Mouse (Mus musculus): Measurements from ENCODE around the gene Klc2. TPM values are rescaled to one million over a fixed set of nuclear protein-coding genes. Genes with fewer than 3 reads are reported as not detected.

Klc2 gene
- polyA plus RNA-seq, 1 experiment from 2014 or later = 7.3 TPM

GRCm38 (mm10) chr19:5097521-5098362 lies 20.6 kb downstream of the Klc2 start:
- Histone ChIP-seq H3K27ac (ENCODE audit: low read depth, low read length) (no peak overlapping the region), H3K27me3 (replicated peaks; ENCODE audit: control insufficient read depth, insufficient read depth, low read length) (peaks cover 2% of the 10 kb centered on the region; the same call in 1 of the 2 replicates), H3K9ac (ENCODE audit: low read depth, low read length) (peak overlapping the region; percentile 63), H3K4me1 (replicated peaks; ENCODE audit: control insufficient read depth, insufficient read depth, low read length) (peaks cover 38% of the 10 kb centered on the region), H3K36me3 (ENCODE audit: control insufficient read depth, insufficient read depth, low read length) (peaks cover 14% of the 10 kb centered on the region), H3K9me3 (ENCODE audit: control insufficient read depth, low read length) (no peaks in the 10 kb centered on the region), H3K4me3 (ENCODE audit: low read depth, low read length) (peak overlapping the region; percentile 45), H3K4me2 (peak overlapping the region; percentile 90)
- ATAC-seq (replicated peaks; ENCODE audit: low FRiP score) = no peak
- 8% methylated on average over 30 of the region's 31 CpGs for WGBS
- DNase-seq (ENCODE audit: low spot score) = no peak

- Histone ChIP-seq H3K4me1 (replicated peaks; ENCODE audit: control insufficient read depth, insufficient read depth, low read length) (peaks cover 38% of the 10 kb centered on the region), H3K4me3 (ENCODE audit: low read depth, low read length) (no peak overlapping the region), H3K4me2 (0 out of 2 replicates have a peak overlapping the region, but pooled peaks have one; percentile 12), H3K36me3 (ENCODE audit: control insufficient read depth, insufficient read depth, low read length) (peaks cover 7% of the 10 kb centered on the region), H3K27me3 (replicated peaks; ENCODE audit: control insufficient read depth, insufficient read depth, low read length) (peaks cover 2% of the 10 kb centered on the region; the same call in 1 of the 2 replicates), H3K9ac (ENCODE audit: low read depth, low read length) (no peak overlapping the region), H3K27ac (ENCODE audit: low read depth, low read length) (no peak overlapping the region), H3K9me3 (ENCODE audit: control insufficient read depth, low read length) (no peaks in the 10 kb centered on the region)
- DNase-seq (ENCODE audit: low spot score) (no peak), ATAC-seq (replicated peaks; ENCODE audit: low FRiP score) (no peak)
- 9% methylated on average over 9 of the region's 9 CpGs for WGBS
Observed at GRCm38 (mm10) chr19:5095887-5096474, 22.4 kb downstream of the Klc2 start.

GRCm38 (mm10) chr19:5094746-5095417 lies 23.5 kb downstream of the Klc2 start:
- no peak overlapping the region for H3K27ac ChIP-seq (ENCODE audit: low read depth, low read length)
- peaks cover 38% of the 10 kb centered on the region for H3K4me1 ChIP-seq (replicated peaks; ENCODE audit: control insufficient read depth, insufficient read depth, low read length)
- no peak overlapping the region for H3K9ac ChIP-seq (ENCODE audit: low read depth, low read length)

GRCm38 (mm10) chr19:5094243-5094632 lies 24.1 kb downstream of the Klc2 start:
- Histone ChIP-seq H3K36me3 (ENCODE audit: control insufficient read depth, insufficient read depth, low read length) (peaks cover 9% of the 10 kb centered on the region), H3K9ac (ENCODE audit: low read depth, low read length) (no peak overlapping the region), H3K27me3 (replicated peaks; ENCODE audit: control insufficient read depth, insufficient read depth, low read length) (peaks cover 2% of the 10 kb centered on the region; the same call in 1 of the 2 replicates), H3K4me3 (ENCODE audit: low read depth, low read length) (no peak overlapping the region; the same call in 1 of the 2 replicates), H3K4me2 (no peak overlapping the region), H3K9me3 (ENCODE audit: control insufficient read depth, low read length) (no peaks in the 10 kb centered on the region), H3K4me1 (replicated peaks; ENCODE audit: control insufficient read depth, insufficient read depth, low read length) (peaks cover 39% of the 10 kb centered on the region), H3K27ac (ENCODE audit: low read depth, low read length) (no peak overlapping the region)
- ATAC-seq (replicated peaks; ENCODE audit: low FRiP score) = peak; percentile 73
- DNase-seq (ENCODE audit: low spot score) = peak; percentile 92
- 1% methylated on average over 21 of the region's 21 CpGs for WGBS

More at GRCm38 (mm10) chr19:5094746-5095417, 23.5 kb downstream of the Klc2 start:
- Histone ChIP-seq H3K27me3 (replicated peaks; ENCODE audit: control insufficient read depth, insufficient read depth, low read length) (peaks cover 2% of the 10 kb centered on the region; the same call in 1 of the 2 replicates), H3K36me3 (ENCODE audit: control insufficient read depth, insufficient read depth, low read length) (peaks cover 12% of the 10 kb centered on the region), H3K9me3 (ENCODE audit: control insufficient read depth, low read length) (no peaks in the 10 kb centered on the region), H3K4me2 (no peak overlapping the region), H3K4me3 (ENCODE audit: low read depth, low read length) (no peak overlapping the region)
- ATAC-seq (replicated peaks; ENCODE audit: low FRiP score) (no peak), DNase-seq (ENCODE audit: low spot score) (peak; percentile 33)
- 47% methylated on average over 11 of the region's 11 CpGs for WGBS

GRCm38 (mm10) chr19:5093481-5094242 lies 24.7 kb downstream of the Klc2 start:
- 0 out of 2 replicates have a peak overlapping the region, but pooled peaks have one; percentile 8 for H3K9ac ChIP-seq (ENCODE audit: low read depth, low read length)

GRCm38 (mm10) chr19:5092083-5092482 lies 26.3 kb downstream of the Klc2 start:
- WGBS = 89% methylated on average over 10 of the region's 10 CpGs
- peaks cover 32% of the 10 kb centered on the region for H3K4me1 ChIP-seq (replicated peaks; ENCODE audit: control insufficient read depth, insufficient read depth, low read length)
- no peak for ATAC-seq (replicated peaks; ENCODE audit: low FRiP score)

More at GRCm38 (mm10) chr19:5093481-5094242, 24.7 kb downstream of the Klc2 start:
- 73% methylated on average over 12 of the region's 12 CpGs for WGBS
- peaks cover 9% of the 10 kb centered on the region for H3K36me3 ChIP-seq (ENCODE audit: control insufficient read depth, insufficient read depth, low read length)
- no peak overlapping the region; the same call in 1 of the 2 replicates for H3K4me3 ChIP-seq (ENCODE audit: low read depth, low read length)
- no peak overlapping the region for H3K27ac ChIP-seq (ENCODE audit: low read depth, low read length)
- DNase-seq (ENCODE audit: low spot score) = peak; percentile 30
- H3K4me1 ChIP-seq (replicated peaks; ENCODE audit: control insufficient read depth, insufficient read depth, low read length) = peaks cover 41% of the 10 kb centered on the region
- H3K9me3 ChIP-seq (ENCODE audit: control insufficient read depth, low read length) = no peaks in the 10 kb centered on the region
- no peak overlapping the region for H3K4me2 ChIP-seq
- H3K27me3 ChIP-seq (replicated peaks; ENCODE audit: control insufficient read depth, insufficient read depth, low read length) = peaks cover 2% of the 10 kb centered on the region; the same call in 1 of the 2 replicates
- ATAC-seq (replicated peaks; ENCODE audit: low FRiP score) = no peak

GRCm38 (mm10) chr19:5089324-5089723 lies 29.0 kb downstream of the Klc2 start:
- DNase-seq (ENCODE audit: low spot score) (no peak), ATAC-seq (replicated peaks; ENCODE audit: low FRiP score) (no peak)
- H3K9me3 ChIP-seq (ENCODE audit: control insufficient read depth, low read length) = no peaks in the 10 kb centered on the region
- peaks cover 22% of the 10 kb centered on the region for H3K27me3 ChIP-seq (replicated peaks; ENCODE audit: control insufficient read depth, insufficient read depth, low read length)
- 87% methylated on average over 4 of the region's 4 CpGs for WGBS
- peaks cover 9% of the 10 kb centered on the region for H3K36me3 ChIP-seq (ENCODE audit: control insufficient read depth, insufficient read depth, low read length)
- peak overlapping the region; percentile 79 for H3K4me3 ChIP-seq (ENCODE audit: low read depth, low read length)
- no peak overlapping the region; the same call in 1 of the 2 replicates for H3K9ac ChIP-seq (ENCODE audit: low read depth, low read length)
- H3K27ac ChIP-seq (ENCODE audit: low read depth, low read length) = no peak overlapping the region
- H3K4me2 ChIP-seq = peak overlapping the region; percentile 88
- H3K4me1 ChIP-seq (replicated peaks; ENCODE audit: control insufficient read depth, insufficient read depth, low read length) = peaks cover 20% of the 10 kb centered on the region

More at GRCm38 (mm10) chr19:5092083-5092482, 26.3 kb downstream of the Klc2 start:
- Histone ChIP-seq H3K9me3 (ENCODE audit: control insufficient read depth, low read length) (no peaks in the 10 kb centered on the region), H3K27me3 (replicated peaks; ENCODE audit: control insufficient read depth, insufficient read depth, low read length) (peaks cover 2% of the 10 kb centered on the region; the same call in 1 of the 2 replicates), H3K36me3 (ENCODE audit: control insufficient read depth, insufficient read depth, low read length) (peaks cover 9% of the 10 kb centered on the region), H3K4me3 (ENCODE audit: low read depth, low read length) (no peak overlapping the region), H3K9ac (ENCODE audit: low read depth, low read length) (no peak overlapping the region), H3K27ac (ENCODE audit: low read depth, low read length) (no peak overlapping the region), H3K4me2 (no peak overlapping the region)
- no peak for DNase-seq (ENCODE audit: low spot score)

Data from liver, embryonic 11.5 days (tissue).